Mouse (Mus musculus) right cerebral cortex, postnatal 10 days (tissue): ENCODE results near the gene Bbof1.

ENCODE experiments used
- DNase-seq, 2 experiments: peaks; one replicate each; pipeline ENCODE4 v3.0.0; 2021; ENCODE audit warnings: low spot score in 2 of 2

Gene Bbof1

DNA sequence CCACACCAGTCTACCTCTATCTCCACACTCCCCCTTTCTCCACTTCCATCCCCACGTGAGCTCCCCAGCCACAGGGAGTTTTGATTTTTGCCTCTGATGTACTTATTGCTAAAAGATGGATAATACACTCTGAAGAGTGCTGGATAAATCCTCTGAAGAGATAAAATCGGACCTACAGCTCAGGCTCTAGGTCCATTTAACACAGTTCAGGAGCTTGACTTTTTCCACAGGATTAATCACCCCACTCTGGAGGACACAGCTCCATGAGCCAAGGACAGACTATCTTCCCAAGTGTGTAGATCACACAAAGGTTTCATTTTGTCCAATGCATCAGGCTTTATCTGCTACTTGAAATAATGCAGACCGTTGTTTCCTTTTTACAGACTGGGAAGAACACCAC, 8.8 kb upstream of the Bbof1 start:
- DNase-seq: no peak

DNA sequence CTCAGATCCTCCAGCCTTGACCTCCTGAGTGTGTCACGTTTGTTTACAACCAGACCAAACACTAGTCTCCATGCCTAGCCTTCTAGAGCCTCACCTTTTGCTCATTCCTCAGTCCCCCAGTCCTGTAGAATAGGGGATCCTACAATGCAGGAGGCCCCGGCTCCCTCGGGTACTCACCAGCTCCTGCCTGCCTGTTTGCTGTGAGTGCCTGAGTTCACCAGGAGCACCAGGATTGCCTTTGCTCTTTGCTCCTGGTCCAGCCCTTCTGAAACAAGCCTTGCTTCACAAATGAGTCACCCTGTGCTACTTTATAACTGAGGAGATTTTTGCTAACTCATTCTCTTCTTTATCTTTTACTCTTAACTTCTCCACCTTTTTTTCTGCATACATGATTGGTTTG, 8.2 kb upstream of the Bbof1 start:
- no peak for DNase-seq

DNA sequence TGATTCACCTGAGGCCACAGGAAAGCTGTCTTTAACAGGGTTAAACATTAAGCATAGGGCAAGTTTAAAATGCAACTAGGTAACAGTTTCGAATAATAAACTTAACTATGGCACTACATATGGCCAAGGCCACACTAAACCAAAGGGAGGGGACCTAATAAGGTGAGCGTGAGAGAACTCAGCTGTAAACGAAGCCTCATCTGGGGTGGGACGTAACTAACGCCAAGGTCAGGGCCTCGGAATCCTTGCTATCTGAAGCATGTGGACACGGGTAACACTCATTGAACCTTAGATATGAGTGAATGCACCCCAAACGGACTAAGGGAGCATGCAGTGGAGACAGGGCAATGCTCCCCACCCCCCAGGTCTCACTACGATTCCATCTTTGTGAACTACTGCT, 5.9 kb upstream of the Bbof1 start:
- DNase-seq: no peak

DNA sequence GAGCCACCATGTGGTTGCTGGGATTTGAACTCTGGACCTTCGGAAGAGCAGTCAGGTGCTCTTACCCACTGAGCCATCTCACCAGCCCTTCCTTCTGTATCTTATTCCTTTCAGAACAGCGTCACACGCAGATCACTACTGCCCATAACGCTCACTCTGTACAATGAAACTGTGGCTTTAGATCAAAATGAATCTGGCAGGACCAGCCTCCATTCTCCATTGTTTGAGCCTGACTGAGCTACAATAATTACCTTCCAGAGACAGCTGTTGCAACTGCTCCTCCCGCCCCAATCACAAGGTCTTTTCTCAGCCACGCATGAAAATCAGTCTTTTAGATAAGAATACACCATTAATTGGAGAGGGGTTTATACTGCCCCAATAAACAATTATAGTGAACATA, 4.3 kb upstream of the Bbof1 start:
- no peak for DNase-seq

DNA sequence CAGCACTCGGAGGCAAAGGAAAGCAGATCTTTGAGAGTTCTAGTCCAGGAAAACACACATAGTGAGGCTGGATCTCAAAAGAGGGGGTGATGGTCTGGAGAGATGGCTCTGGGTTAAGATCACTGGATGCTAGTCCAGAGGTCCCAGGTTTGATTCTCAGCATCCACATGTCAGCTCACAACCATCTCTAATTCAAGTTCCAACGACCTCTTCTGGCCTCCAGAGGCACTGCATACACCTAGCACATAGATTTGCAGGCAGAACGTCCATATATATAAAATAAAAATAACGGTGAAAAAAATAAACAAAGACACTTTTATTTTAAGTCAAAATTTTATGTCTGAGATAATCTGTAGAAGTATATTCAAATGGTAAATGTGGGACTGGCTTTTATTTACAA, 1.6 kb upstream of the Bbof1 start:
- no peak for DNase-seq

DNA sequence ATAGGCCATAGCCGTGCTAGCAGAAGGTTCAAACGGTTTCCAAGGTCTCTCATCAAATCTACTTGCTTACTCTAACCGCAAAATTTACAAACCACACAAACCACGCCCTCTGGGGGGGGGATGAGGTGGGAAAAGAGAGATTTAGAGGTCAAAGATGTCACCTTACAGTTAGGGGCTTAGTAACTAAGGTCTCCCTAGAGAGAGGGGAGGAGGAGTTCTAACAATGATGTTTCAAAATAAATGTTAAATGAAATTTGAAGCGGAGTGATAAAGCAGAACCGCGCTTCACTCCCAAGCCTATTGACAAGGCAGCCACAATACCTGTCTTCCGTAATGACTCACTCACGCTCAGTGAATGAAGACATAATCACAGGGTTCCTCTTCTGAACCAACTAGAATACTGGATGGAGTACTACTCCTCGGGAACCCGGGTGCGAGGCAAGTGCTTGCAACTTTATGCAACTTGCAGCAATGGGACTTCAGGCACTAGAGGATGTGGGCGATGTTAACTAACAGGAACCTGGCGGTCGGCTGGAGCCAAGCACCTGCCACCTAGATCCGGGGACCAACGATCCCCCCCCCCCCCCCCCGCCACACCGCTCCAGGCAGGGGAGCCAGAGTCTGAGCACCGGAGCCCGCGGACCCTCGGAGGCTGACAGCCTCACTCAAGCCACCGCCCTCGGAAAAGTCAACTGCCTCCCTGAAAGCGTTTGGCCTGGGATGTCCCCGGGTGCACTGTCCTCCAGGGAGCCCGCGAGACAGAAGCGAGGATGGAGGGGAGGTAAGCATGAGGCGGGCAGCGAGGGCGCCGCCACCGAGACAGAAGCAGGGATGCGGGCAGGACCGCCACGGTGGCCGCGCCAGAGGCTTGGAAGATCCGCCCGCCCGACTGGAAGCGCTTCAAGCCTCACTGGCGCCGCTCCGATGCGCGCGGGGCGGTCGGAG, 725 bp upstream of the Bbof1 start:
- DNase-seq: peak; percentile 32 to 46

DNA sequence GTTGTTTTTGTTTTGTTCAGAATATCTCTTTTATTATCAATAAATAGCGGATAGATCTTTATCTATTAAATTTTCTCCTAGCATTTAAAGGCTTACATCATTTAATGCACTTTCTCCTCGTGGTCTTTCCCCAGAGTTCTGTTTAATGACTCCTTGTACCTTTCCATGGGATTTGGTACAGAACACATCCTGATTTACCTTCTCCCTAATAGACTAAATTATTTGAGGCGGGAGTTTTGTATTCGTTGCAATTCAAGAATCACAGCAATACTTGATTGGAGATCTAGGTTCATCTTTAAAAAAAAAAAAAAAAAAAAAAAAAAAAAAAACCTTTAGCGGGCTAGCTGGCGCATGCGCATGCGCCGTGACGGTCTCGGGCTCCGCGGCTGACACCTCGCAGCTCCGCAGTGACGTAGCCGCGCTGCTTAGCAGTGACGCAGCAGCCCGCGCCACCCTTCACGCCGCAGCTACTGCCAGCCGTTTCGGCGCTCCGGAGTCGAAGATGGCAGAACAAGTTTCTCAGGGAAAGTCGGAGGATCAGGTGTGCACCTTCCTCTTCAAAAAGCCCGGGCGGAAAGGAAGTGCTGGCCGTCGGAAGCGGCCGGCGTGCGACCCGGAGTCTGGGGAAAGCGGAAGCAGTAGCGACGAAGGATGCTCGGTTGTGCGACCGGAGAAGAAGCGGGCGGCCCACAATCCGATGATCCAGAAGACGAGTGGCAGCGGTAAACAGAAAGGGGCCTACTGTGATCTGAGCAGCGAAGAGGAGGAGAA, 8.1 kb downstream of the Bbof1 start, which contains the start of gene Rnf113a2:
Gene Rnf113a2 (plus strand): TSS at position 363 of the 771 bp plus-strand sequence.
- peak; percentile 93 for DNase-seq

DNA sequence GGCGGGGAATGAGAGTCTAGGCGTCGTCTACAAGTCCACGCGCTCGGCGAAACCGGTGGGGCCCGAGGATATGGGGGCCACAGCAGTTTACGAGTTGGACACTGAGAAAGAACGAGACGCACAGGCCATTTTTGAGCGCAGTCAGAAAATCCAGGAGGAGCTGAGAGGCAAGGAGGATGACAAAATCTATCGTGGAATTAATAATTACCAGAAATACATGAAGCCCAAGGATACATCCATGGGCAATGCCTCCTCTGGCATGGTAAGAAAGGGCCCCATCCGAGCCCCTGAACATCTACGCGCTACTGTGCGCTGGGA, 8.7 kb downstream of the Bbof1 start:
- DNase-seq: no peak

DNA sequence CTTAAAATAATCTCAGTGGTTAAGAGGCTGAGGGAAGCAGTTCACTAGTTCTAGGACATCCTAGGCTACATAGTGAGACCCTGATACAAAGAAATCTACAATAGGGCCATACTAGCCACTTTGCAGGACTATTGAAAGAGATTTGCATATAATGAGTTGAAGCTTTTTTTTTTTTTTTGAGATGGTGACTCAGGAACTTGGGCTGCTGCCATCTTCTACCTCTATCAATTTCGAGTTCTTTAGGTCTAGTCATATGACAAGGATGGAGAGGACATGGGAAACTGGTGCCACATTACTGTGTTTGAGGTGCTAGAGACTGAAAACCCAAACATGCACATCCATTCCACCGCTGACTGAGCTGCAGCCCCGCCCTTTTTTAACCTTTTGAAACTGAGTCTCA, 15.1 kb downstream of the Bbof1 start:
- DNase-seq: no peak

DNA sequence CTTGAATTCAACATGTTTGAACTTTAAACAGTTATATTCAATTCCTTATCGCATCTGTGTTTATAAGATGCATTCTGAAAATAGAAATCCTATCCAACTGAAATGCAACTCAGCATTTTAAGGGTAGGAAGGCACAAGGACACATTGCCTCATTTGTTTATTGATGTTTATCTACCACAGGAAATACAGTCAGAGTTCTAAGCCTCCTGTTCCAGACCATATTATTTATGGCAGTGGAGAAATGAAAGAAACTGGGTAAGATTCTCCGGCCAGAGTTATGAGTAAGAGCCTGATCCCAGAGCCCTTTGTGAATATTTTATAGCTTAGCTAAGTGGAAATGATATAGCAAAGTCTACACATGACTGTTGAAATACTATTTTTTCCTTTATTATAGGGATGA, 21.0 kb downstream of the Bbof1 start:
- no peak for DNase-seq

DNA sequence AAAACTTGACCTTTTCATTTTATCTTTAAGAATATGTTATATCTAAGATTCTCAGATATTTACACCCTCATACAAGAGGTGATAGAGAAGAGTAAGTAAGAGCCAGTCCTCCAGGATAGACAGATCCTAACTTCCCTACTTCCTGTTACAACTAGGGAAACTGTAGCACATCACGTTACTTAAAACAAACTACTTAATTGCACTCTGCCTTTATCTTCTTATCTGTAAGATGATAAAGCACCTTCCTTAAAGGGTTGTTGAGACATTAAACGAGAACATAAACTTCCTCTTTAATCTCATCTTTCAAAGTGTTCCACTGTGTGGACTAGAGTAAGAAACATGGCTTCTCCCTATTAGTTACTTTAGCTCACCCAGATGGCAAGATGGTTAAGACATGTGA, 29.8 kb downstream of the Bbof1 start:
- DNase-seq: no peak

DNA sequence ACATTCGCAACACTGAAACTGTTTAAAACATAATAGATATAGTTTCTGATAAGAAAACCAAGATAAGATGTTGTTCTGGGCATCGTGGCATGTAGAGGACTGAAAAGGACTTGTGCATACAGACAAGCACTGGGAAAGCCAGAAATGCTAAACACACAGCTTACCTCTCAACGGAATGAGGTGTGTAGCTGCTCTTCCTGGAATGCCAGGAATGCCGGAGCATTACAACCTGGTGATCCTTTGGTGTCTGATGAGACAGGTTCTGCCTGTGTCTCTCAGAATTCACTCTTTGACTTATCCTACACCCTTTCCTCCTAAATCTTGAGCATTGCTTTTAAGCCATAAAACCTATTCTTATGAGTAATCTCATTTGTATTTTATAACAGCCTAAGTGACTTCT, 33.7 kb downstream of the Bbof1 start:
- no peak for DNase-seq

DNA sequence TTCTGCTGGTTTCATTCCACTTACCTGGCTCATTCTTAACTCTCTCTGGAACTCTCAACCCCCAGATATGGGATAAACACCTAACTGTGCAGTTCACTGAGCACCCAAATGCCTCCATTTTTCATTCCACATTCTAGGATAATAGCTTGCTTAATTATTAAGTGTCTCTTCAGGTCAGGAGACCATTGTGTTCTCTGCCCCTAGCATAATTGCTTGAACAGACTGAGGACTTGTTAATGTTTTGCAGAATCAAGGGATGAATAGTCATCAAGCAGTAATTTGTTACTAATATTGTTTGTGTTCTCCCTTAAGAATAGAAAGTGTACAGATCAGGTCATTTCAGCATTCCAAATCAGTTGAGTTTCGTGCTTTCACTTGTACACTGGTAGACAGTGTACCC, 38.5 kb downstream of the Bbof1 start:
- DNase-seq: no peak

DNA sequence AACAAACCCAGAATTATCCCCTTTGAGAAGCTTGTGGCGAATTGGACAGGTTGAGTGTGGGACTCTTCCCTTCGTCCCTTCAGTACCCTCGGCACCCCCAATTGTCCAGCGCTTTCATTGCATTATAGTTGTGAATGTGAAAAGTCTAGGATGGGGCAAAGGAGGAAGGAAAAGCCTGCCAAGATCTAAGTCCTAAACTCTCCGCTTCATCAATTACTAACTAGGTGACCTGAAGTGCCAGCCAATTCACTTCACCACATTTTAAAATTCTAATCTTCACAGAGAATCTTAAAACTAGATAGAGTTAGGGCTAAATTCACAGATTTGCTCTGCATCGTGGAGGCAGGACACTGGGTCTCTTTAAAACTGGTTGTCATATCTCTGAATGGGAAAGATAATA, 39.3 kb downstream of the Bbof1 start:
- no peak for DNase-seq

DNA sequence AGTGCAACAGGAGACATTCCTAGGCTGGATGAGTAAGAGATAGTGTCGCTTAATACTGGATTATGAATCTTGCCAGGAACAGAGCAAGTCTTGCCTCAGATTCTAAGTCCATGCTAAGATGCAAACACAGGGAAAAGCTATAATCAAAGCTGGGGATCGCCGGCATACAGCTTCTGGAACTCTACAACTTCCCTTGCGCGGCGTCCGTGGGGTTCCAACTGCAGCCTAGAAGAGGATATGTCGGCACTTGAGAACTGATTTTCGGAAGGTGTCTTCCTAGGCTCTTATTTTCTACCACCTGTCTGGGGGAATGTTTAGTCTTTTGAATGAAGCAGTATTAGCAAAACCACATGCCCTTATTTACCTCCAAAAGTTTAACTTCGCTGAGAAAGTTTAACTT, 41.0 kb downstream of the Bbof1 start:
- no peak for DNase-seq

DNA sequence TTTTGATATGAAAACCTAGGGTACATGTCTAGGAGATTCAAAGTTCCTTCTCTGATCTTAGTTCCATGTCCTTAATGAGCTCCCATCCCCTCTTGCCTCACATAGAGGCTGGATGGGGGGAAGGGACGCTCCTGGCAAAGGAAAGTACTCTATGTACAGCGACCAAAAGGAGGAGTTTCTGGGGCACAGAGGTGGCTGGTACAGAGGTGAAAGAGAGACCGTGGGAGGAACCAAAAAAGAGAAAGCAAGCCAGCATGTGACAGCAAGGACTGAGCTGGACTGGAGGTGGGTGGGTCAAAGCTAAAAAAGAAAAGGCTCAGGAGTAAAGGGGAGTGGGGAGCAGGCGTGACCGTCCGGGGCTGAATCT, 41.5 kb downstream of the Bbof1 start:
- no peak for DNase-seq

DNA sequence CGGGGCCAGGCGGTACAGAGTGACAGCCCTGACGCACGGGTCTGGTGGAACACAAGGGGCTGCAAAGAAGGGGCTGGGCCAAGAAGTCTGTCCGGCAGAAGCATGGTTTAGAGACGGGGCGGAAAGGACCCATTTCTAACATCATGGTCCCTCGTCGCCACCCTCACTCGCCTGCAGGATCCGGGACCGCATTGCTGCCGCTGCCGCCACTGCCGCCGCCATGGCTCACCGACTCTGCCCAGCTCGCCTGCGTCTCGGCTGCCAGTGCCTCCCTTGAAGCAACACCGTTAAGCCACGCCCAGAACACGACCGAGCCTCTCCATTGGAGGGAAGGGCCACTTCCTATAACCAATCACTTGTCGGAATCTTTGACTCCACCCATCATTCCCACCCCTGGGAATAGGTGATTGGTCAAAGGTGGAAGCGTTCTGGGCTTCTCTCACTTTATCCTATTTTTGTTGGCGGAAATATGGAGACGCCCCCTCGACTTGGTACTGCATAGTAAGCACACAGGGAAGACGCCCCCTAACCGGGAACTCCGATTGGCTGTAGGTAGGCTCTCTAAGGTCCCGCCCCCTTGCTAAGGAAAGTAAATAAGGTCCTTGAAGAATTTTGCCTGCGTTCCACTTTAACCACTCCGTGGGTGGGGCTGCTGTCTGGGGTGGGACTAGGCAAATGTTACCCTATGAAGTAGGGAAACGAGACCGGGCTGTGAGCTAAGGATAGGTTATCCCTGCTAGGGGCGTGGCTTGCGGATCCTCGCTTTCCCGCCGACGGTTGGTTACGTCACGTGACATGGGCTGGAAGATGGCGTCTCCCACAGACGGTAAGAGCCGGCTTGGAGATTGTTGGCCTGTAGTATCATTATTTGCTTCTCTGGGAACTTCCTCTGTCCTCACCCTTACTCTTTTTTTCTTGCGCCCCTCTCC, 42.1 kb downstream of the Bbof1 start, which contains the start of the genes Aldh6a1 and Lin52:
Gene Aldh6a1 (minus strand): TSS at position 287 of the 929 bp plus-strand sequence.
Gene Lin52 (plus strand): TSS at position 705 of the 929 bp plus-strand sequence.
- peak; percentile 97 to 99 for DNase-seq

DNA sequence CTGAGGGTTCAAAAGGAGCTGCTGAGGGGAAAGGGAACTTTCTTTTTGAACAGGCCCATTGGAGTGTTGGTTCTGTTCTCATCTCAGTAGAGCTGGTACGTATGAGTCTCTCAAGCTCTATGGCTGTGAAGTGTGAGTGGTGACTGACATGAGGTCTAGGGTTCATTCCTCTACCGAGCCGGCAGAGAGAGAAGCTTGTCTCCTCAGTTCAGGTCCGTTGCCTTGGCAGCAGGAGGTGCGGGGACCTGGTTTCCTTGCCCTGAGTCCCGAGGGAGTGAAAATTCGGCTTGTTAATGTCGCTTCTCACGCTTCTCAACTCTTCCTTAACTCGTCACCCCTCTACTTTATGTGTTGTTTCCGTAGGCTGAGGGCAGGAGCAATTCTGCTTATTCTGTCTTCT, 42.9 kb downstream of the Bbof1 start:
- peak in 1 of 2 experiments; percentile 33 for DNase-seq

DNA sequence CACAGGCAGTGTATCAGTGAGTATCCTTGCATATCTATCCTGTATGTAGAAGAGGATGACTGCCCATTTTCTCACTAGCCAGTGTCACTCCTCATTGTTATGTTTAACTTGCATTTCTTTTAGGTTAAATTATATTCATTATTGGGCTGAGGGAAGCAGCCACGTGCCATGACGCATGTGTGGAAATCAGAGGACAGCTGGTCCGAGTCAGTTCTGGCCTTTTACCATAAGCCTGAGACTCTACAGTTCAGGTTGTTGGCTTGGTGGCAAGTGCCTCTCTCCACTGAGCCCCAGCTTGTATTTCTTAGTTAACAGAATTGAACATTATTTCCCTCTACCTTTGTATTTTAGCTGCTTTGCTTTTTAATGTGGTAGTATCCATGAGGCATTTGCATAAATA, 48.0 kb downstream of the Bbof1 start:
- DNase-seq: no peak

DNA sequence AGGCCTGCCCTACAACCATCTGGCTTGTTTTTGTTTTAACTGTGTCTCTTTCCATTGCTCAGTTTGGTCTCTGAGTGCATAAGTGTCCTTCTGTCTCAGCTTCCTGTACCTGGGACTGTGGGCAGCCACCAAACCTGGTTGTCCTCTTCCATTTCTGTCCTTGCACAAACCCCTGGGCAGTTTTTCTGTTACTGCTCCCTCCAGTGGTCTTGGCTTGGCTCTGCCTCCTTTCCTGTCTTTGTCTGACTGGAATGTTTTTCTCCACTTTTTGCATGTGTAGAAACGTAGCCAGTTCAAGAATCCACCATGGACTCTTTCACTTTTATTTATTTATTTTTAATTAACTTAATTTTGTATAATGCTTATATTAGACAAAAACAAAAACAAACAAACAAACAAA, 51.0 kb downstream of the Bbof1 start:
- DNase-seq: no peak

DNA sequence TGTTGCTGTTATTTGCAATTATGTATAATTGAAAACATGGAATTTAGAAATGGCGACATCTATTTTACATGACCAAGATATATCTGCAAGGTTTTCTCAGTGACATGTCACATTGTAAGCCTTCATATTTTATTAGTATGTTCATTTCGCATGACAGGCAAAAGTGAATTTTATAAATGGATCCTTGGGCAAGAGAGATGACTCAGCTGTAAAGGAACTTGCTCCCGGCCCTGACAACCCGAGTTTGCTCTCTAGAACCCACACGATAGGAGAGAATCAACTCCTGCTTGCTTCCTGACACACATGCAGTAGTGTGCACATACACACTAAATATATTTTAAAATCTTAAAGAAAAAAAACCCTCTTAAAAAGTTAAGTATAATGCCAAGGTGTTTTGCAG, 52.5 kb downstream of the Bbof1 start:
- DNase-seq: no peak

DNA sequence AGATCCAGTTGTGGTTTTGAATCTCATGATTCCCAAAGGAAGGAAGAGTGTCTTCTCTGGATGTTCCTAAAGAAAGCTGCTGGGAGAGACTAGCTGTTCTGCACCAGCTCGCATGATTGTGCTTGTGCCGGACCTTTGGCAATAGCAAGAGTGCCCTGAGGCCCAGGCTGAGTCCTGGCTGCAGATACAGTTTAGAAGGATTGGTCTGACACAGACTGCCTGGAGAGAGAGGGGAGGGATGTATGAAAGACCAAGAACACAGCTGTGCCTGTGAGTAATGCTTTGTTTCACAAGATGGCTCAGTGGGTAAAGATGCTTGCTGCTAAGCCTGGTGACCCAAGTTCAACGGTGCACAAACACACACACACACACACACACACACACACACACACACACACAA, 54.0 kb downstream of the Bbof1 start:
- DNase-seq: no peak
